Mouse (Mus musculus) cerebellum, adult 9-10 months (tissue): Measurements from ENCODE around the gene Hacd2.

Experiments used
- DNase-seq: peaks from one replicate; pipeline ENCODE4 v3.0.0; 2022

Hacd2 gene

GRCm38 (mm10) chr16:35127270-35127669 lies 105.0 kb downstream of the Hacd2 start:
- no peak for DNase-seq

- no peak for DNase-seq
Measured at GRCm38 (mm10) chr16:35130172-35130571, 107.9 kb downstream of the Hacd2 start.

- no peak for DNase-seq
Measured at GRCm38 (mm10) chr16:35139416-35139815, 117.2 kb downstream of the Hacd2 start.

GRCm38 (mm10) chr16:35139873-35140619 lies 117.8 kb downstream of the Hacd2 start:
- DNase-seq, result no peak

GRCm38 (mm10) chr16:35140620-35140975 lies 118.4 kb downstream of the Hacd2 start:
- no peak for DNase-seq

- DNase-seq, result no peak
Measured at GRCm38 (mm10) chr16:35141839-35142238, 119.6 kb downstream of the Hacd2 start.

- DNase-seq, result no peak
Measured at GRCm38 (mm10) chr16:35146153-35146552, 123.9 kb downstream of the Hacd2 start.

GRCm38 (mm10) chr16:35153146-35153755 lies 131.0 kb downstream of the Hacd2 start:
- DNase-seq, result no peak

- DNase-seq, result peak; percentile 55
Measured at GRCm38 (mm10) chr16:35154245-35154640, 132.0 kb downstream of the Hacd2 start.

GRCm38 (mm10) chr16:35154641-35155390 lies 132.6 kb downstream of the Hacd2 start, which contains the start of gene Adcy5:
TSS of gene Adcy5 (plus strand) at chr16:35154877.
- DNase-seq, result no peak

- peak; percentile 45 for DNase-seq
Measured at GRCm38 (mm10) chr16:35155391-35156305, 133.4 kb downstream of the Hacd2 start.

- DNase-seq, result no peak
Measured at GRCm38 (mm10) chr16:35156306-35156695, 134.1 kb downstream of the Hacd2 start.

- DNase-seq, result no peak
Measured at GRCm38 (mm10) chr16:35156832-35157231, 134.6 kb downstream of the Hacd2 start.
